Mouse (Mus musculus) cerebellum, adult 2 months (tissue): ENCODE measurements around the gene Nol8. TPM values are rescaled to one million over a fixed set of nuclear protein-coding genes. Genes with fewer than 3 reads are reported as not detected.

Source experiments
- DNase-seq, 2 experiments: peaks; one replicate each; pipeline ENCODE4 v3.0.0; 2021
- H3K27ac ChIP-seq: fragments of 200-500 bp; 2 replicates; pipeline ENCODE4 v1.5.1; 2012; ENCODE audit warnings: low read length, control low read depth, inconsistent platforms; ENCODE audit not compliant: insufficient read depth
- H3K27me3 ChIP-seq: fragments of 200-500 bp; 2 replicates; pipeline ENCODE4 v1.6.1; 2012; ENCODE audit warnings: inconsistent platforms, mild to moderate bottlenecking, low read length, moderate library complexity; ENCODE audit not compliant: control insufficient read depth, insufficient read depth
- H3K4me1 ChIP-seq: fragments of 200-500 bp; 2 replicates; pipeline ENCODE4 v1.6.1; 2011; ENCODE audit warnings: low read length; ENCODE audit not compliant: control insufficient read depth, insufficient read depth
- H3K4me3 ChIP-seq: fragments of 200-500 bp; replicated peaks from 2 replicates; pipeline ENCODE3; 2011; ENCODE audit warnings: mild to moderate bottlenecking, low read depth, low read length, control low read depth; ENCODE audit not compliant: insufficient read depth
- CTCF ChIP-seq: fragments of 200-500 bp; IDR thresholded peaks from 2 replicates; pipeline ENCODE4 v1.5.1; 2011; ENCODE audit warnings: low read depth, mild to moderate bottlenecking, control low read depth, low read length, moderate library complexity, borderline replicate concordance; ENCODE audit not compliant: insufficient read depth
- POLR2A ChIP-seq: fragments of 200-500 bp; IDR thresholded peaks from 2 replicates; pipeline ENCODE4 v1.6.1; 2011; ENCODE audit warnings: low read length, control low read depth, borderline replicate concordance; ENCODE audit not compliant: insufficient read depth
- WGBS: fragments of 180-500 bp; shearing (Covaris S2); methylation state at CpG from one replicate; pipeline ENCODE4 v1.1.7; 2018; 5-methylcytosine and 5-hydroxymethylcytosine counted together
- polyA plus RNA-seq: library from polyadenylated mRNA; depleted of rRNA; stranded (reverse); fragments of >200 nt; gene quantifications from 2 replicates; pipeline ENCODE4 v1.2.3, GENCODE M21; 2012

Nol8 gene
- polyA plus RNA-seq, 1 experiment: 10.1 TPM

DNA sequence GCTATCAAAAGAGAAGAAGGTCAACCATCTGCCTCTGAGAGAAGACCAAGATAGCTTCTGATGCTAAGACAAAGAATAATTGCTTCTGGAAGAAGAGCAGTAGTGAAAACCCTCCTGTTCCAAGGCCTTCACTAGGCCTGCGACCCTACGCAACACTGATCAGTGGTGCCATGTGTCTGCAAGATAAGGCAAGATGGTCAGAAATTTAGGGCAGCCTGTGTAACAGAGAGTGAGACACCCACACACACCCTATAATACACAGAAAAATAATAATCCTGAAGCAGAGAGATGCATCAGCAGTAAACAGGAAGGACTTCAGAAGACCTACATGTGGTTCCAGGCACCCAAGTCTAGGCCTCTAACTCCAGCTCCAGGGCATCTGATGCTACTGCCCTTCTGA, 12.9 kb upstream of the Nol8 start:
- H3K27me3 ChIP-seq: no peaks in the 10 kb centered on the region
- no peak for TF ChIP-seq POLR2A
- no peak for TF ChIP-seq CTCF
- 94% methylated on average over 2 of the region's 2 CpGs for WGBS
- H3K27ac ChIP-seq: no peak overlapping the region
- no peaks in the 10 kb centered on the region for H3K4me1 ChIP-seq
- no peak overlapping the region for H3K4me3 ChIP-seq
- DNase-seq: no peak

DNA sequence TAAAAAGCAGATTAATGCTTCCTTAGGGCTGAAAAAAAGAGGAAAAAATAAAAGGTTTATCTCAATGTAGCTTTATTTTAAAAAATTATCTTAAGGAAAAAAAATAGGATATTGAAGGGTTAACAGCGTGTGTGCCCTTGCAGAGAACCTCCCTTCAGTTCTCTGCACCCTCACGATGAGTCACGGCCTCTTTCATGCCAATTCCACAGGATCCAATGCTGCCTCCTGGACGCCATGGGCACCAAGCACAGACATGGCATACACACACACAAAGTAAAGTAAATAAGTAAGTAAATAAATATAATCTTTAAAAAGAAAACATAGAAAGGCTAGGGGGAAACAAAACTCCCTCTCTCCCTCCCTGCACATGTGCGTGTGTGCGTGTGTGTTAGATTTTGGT, 10.2 kb upstream of the Nol8 start:
- no peak for DNase-seq
- H3K4me1 ChIP-seq: no peaks in the 10 kb centered on the region
- WGBS: 53% methylated on average over 6 of the region's 6 CpGs
- no peak overlapping the region for H3K4me3 ChIP-seq
- no peaks in the 10 kb centered on the region for H3K27me3 ChIP-seq
- TF ChIP-seq CTCF: no peak
- TF ChIP-seq POLR2A: no peak
- no peak overlapping the region for H3K27ac ChIP-seq

DNA sequence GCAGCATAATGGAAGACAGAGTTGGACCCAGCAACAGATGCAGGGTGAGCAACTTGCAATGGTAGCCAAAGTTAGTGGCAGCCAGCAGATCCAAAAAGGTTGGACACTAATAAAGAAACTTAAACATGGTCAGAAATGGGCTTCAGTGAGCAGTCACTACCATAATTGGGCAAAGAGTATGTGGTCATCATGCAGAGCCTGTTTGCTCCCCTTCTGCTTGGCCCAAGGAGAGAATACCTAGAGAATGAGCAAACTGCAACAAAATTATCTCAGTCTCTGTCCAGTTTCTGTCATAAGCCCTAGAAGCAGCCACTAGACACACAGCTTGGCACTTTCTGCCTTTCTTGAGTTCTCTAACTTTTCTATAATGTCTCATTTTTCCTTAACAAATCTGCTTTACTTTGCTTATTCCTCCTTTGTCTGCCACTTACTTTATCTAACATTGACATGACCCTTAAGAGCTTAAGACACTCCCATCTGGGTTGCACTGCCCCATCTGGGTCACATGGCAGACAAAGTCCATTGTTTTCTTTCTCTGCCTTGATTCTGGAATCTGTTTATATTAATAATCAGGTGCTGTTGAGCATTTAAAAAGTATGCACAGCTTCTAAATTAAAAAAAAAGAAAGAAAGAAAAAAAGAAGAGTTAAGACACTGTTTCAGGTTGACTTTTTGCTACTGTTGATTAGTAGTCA, 9.1 kb upstream of the Nol8 start:
- DNase-seq: no peak
- Histone ChIP-seq H3K4me1 (no peaks in the 10 kb centered on the region), H3K27ac (no peak overlapping the region), H3K27me3 (no peaks in the 10 kb centered on the region), H3K4me3 (no peak overlapping the region)
- no peak for TF ChIP-seq POLR2A
- no peak for TF ChIP-seq CTCF

DNA sequence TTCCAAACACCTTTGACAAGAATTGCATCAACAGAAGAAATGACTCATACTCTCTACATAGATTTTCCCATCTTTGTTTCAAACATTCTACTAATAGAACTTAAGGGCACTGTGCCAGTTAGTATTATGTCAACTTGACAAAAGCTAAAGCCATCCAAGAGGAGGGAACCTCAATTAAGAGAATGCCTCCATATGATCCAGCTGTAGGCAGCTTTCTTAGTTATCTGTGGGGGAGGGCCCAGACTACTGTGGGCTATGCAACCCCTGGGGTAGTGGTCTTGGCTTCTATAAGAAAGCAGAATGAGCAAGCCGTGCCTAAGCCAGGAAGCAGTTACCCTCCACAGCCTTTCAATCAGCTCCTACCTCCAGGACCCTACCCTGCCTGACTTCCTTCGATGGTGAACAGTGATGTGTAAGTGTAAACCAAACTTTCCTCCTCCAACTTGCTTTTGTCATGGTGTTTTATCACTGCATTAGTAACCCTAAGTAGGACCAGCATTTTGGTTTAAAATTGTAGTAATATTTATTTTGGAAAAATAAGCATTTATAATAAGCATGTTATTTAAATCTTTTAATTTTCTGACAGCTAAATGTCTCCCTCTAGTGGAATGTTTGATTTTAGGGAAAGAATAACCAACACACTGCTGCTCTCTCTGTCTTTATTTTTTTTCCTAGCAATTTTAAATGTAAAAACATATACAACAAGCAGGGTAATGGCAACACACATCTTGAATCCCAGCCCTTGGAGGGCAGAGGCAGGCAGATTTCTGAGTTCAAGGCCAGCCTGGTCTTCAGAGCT, 7.9 kb upstream of the Nol8 start:
- no peak overlapping the region for H3K27ac ChIP-seq
- H3K4me3 ChIP-seq: no peak overlapping the region
- H3K27me3 ChIP-seq: no peaks in the 10 kb centered on the region
- no peaks in the 10 kb centered on the region for H3K4me1 ChIP-seq
- TF ChIP-seq POLR2A: no peak
- TF ChIP-seq CTCF: peak; percentile 21; the same call in 1 of the 2 replicates
- 66% methylated on average over 2 of the region's 2 CpGs for WGBS
- no peak for DNase-seq

DNA sequence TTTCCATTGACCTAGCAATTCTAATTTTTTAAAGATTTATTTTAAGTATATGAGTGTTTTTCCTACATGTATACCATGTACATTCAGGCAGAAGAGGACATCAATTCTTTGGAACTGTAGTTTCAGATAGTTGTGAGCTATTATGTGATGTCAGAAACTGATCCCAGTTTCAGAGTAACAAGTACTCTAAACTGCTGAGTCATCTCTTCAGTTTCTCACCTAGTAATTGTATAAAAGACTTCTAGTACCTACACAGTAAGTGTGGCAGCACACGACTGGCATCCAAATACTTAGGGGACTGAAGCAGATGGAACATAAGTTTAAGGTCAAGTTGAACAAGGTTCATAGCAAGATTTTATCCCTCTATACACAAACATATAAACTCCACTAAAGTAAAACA, 6.9 kb upstream of the Nol8 start:
- WGBS: 87% methylated on average over 1 of the region's 1 CpGs
- TF ChIP-seq CTCF: no peak
- no peak for TF ChIP-seq POLR2A
- no peak for DNase-seq
- Histone ChIP-seq H3K27me3 (no peaks in the 10 kb centered on the region), H3K27ac (no peak overlapping the region), H3K4me1 (no peaks in the 10 kb centered on the region), H3K4me3 (no peak overlapping the region)

DNA sequence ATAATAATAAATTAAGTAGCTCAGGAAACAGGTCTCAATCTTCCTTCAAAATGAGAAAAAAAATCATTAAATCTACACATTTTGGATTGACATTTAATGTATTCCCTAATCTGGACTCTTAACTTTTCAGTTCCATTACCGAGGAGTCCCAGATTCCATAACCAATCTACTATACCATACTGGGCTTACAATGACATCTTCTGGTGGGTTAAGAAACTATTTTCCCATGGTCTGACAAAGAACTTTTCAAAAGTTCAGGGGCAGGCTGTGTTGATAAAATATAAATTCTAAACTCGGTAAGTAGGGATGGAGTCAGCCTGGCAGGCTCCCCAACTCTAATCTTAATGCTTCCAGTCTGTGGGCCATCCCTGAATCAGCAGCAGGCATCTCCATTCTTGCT, 1.7 kb upstream of the Nol8 start:
- Histone ChIP-seq H3K4me1 (no peaks in the 10 kb centered on the region), H3K27me3 (no peaks in the 10 kb centered on the region), H3K27ac (no peak overlapping the region), H3K4me3 (no peak overlapping the region)
- DNase-seq: no peak
- 17% methylated on average over 2 of the region's 2 CpGs for WGBS
- no peak for TF ChIP-seq CTCF
- no peak for TF ChIP-seq POLR2A

DNA sequence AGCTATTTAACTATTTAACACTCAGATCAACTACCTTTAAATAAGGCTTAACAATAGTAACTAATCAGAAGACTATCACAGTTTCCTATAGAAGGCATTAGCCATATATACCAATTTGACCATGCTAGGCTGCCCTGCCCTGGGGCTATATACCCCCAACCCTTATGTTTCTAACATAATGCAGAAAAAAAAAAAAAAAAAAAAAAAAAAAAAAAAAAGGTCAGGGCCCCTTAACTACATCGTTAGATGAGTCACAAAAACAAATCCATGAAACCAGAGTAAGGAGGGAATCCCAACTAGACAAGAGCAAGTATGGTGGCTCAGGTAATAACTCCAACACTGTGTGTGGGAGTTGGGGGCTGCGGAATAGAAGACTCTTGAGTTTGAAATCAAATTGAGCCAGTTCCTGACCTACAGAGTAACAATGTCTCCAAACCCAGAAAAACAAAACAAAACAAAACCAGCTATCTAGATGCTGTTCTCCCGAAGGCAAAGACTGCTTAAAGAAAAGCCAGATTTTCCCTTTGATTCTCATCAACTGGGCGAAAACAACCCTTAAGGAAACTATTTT, 1.0 kb upstream of the Nol8 start:
- no peak overlapping the region for H3K27ac ChIP-seq
- WGBS: 3% methylated on average over 4 of the region's 4 CpGs
- H3K27me3 ChIP-seq: no peaks in the 10 kb centered on the region
- no peak overlapping the region for H3K4me3 ChIP-seq
- no peak for TF ChIP-seq POLR2A
- TF ChIP-seq CTCF: no peak
- H3K4me1 ChIP-seq: no peaks in the 10 kb centered on the region
- no peak for DNase-seq

DNA sequence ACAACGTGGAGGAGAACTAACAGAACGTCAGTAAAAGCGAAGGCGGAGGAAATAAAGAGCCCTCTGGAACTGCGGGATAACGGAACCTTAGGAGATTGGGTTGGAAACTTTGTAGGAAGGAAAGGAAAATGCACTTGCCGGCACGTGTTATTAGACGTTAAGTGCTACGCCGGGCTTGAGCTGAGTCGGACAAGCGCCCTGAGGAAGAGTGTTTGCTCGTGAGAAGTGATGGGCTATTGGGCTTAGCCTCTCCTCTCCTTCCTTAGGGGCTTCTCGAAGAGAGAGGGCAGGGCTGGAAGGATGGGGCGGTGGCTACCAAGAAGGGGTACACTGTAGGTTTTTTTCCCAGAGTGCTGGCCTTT, 283 bp downstream of the Nol8 start:
- 0% methylated on average over 16 of the region's 16 CpGs for WGBS
- Histone ChIP-seq H3K27me3 (no peaks in the 10 kb centered on the region), H3K27ac (no peak overlapping the region), H3K4me3 (peak overlapping the region; percentile 96), H3K4me1 (no peaks in the 10 kb centered on the region)
- DNase-seq: no peak
- TF ChIP-seq CTCF (no peak), POLR2A (peak; percentile 47; the same call in 1 of the 2 replicates)
